Mouse (Mus musculus) retina, postnatal 7 days (tissue): Measurements from ENCODE around the gene Lpar5.

Source experiments
- DNase-seq: peaks from one replicate; pipeline ENCODE4 v3.0.0-alpha.2; 2012; ENCODE audit warnings: low read depth, low spot score

Gene Lpar5

DNA sequence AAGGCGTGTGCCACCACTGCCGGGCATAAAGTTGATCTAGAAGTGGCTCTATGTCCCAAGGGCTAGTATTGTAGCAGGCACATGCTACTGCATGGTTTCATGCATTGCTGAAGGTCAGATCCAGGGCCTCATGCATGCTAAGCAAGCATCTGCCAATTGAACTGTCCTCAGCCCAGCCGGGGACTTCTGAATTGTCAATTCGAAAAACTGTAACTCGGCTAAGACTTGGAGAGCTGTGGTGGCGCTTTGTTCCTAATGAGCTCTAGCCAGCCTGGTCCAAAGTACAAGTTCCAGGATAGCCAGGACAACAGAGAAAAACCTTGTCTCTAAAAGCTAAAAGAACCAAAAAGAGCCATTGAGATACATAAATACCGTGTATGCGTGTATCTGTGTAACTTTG, 51.7 kb downstream of the Lpar5 start:
- no peak for DNase-seq

DNA sequence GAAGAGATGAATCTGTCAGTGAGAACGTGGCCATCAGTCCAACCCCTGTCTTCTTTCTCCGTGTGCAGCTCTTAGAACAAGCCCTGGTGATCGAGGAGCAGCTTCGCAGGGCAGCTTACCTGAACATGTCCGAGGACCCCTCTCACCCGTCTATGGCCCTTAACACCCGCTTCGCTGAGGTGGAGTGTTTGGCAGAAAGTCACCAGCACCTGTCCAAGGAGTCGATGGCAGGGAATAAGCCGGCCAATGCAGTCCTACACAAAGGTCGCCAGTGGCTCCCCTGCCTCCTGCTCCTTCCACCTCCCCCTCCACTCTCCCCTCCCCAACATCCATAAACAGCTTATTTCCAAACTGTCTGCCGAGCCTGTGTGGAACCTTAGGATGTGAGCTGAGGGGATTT, 61.0 kb downstream of the Lpar5 start:
- DNase-seq = no peak

DNA sequence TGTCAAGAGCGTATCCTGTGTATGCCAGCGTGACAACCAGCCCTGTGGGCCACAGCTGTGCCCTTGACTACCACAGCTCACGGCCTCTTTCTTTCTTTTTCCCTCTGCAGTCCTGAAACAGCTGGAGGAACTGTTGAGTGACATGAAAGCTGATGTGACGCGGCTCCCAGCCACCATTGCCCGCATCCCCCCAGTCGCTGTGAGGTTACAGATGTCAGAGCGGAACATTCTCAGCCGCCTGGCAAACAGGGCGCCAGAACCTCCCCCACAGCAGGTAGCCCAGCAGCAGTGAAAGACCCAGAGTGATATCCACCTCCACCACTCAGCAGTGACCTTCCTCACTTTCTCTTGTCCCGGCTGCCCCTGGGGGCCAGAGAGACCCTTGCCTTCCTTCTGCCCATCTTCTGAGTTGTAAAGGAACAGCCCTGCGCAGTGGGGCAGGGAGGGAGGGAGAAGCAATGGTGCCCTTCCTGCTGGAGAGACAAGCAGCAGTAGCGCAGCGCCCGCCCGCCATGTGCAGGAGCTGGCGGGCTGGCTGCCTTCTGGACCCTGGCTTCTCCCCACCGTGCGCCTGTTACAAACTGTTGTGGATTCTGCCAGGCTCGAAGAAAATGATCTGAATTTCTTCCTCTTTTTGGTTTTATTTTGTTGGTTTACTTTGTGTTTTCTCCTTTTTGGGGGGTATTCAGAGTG, 62.1 kb downstream of the Lpar5 start:
- no peak for DNase-seq

GRCm38 (mm10) chr6:125131302-125132156, 63.8 kb downstream of the Lpar5 start, which contains the start of gene Nop2:
TSS of gene Nop2 (plus strand) at chr6:125131909.
- peak; percentile 91 for DNase-seq
